Mouse (Mus musculus) bone marrow macrophage, adult 2 months (primary cell): ENCODE measurements around the gene AI182371. TPM values are rescaled to one million over a fixed set of nuclear protein-coding genes. Genes with fewer than 3 reads are reported as not detected.

ENCODE experiments used
- H3K27ac ChIP-seq: 2 replicates; pipeline ENCODE4 v1.5.1; 2012; ENCODE audit warnings: low read depth, low read length; ENCODE audit not compliant: insufficient read depth
- H3K4me1 ChIP-seq: 2 replicates; pipeline ENCODE4 v1.6.1; 2012; ENCODE audit warnings: low read length; ENCODE audit not compliant: control insufficient read depth, insufficient read depth
- H3K4me3 ChIP-seq: 2 replicates; pipeline ENCODE4 v1.5.1; 2012; ENCODE audit warnings: mild to moderate bottlenecking, low read length, moderate library complexity; ENCODE audit not compliant: insufficient read depth
- CTCF ChIP-seq: IDR thresholded peaks from 2 replicates; pipeline ENCODE4 v1.5.1; 2012; ENCODE audit warnings: low read depth, mild to moderate bottlenecking, low read length, moderate library complexity
- POLR2A ChIP-seq: IDR thresholded peaks from 2 replicates; pipeline ENCODE4 v1.6.1; 2012; ENCODE audit warnings: mild to moderate bottlenecking, low read depth, low read length, borderline replicate concordance
- polyA plus RNA-seq: library from polyadenylated mRNA; stranded (reverse); fragments of >200 nt; gene quantifications from 2 replicates; pipeline ENCODE4 v1.2.4, GENCODE M21; 2012; ENCODE audit not compliant: missing spikeins, insufficient read depth, insufficient read length

The AI182371 gene
- polyA plus RNA-seq, 1 experiment = 1.2 TPM

- Histone ChIP-seq H3K27ac (no peak overlapping the region), H3K4me3 (no peak overlapping the region), H3K4me1 (no peaks in the 10 kb centered on the region)
- TF ChIP-seq CTCF = no peak
- TF ChIP-seq POLR2A = no peak
Observed at GRCm38 (mm10) chr2:35074328-35074727, 27.0 kb downstream of the AI182371 start.

GRCm38 (mm10) chr2:35072547-35072946 lies 28.8 kb downstream of the AI182371 start:
- H3K27ac ChIP-seq = no peak overlapping the region
- no peaks in the 10 kb centered on the region for H3K4me1 ChIP-seq
- TF ChIP-seq CTCF (no peak), POLR2A (no peak)
- H3K4me3 ChIP-seq = no peak overlapping the region

GRCm38 (mm10) chr2:35070275-35070674 lies 31.1 kb downstream of the AI182371 start:
- Histone ChIP-seq H3K27ac (no peak overlapping the region), H3K4me1 (no peaks in the 10 kb centered on the region), H3K4me3 (no peak overlapping the region)
- TF ChIP-seq POLR2A = no peak
- no peak for TF ChIP-seq CTCF

GRCm38 (mm10) chr2:35069124-35069523 lies 32.2 kb downstream of the AI182371 start:
- no peak overlapping the region for H3K4me3 ChIP-seq
- TF ChIP-seq POLR2A (no peak), CTCF (no peak)
- H3K27ac ChIP-seq = no peak overlapping the region
- H3K4me1 ChIP-seq = no peaks in the 10 kb centered on the region

- TF ChIP-seq POLR2A = no peak
- no peak for TF ChIP-seq CTCF
- H3K4me1 ChIP-seq = no peaks in the 10 kb centered on the region
- no peak overlapping the region for H3K4me3 ChIP-seq
- H3K27ac ChIP-seq = no peak overlapping the region
Observed at GRCm38 (mm10) chr2:35067117-35067516, 34.2 kb downstream of the AI182371 start.

- no peak for TF ChIP-seq CTCF
- no peak for TF ChIP-seq POLR2A
- Histone ChIP-seq H3K4me3 (no peak overlapping the region), H3K4me1 (no peaks in the 10 kb centered on the region), H3K27ac (no peak overlapping the region)
Observed at GRCm38 (mm10) chr2:35066525-35067082, 34.7 kb downstream of the AI182371 start.

GRCm38 (mm10) chr2:35063333-35064030 lies 37.9 kb downstream of the AI182371 start:
- Histone ChIP-seq H3K27ac (no peak overlapping the region), H3K4me3 (no peak overlapping the region), H3K4me1 (no peaks in the 10 kb centered on the region)
- TF ChIP-seq POLR2A = no peak
- no peak for TF ChIP-seq CTCF

- no peak for TF ChIP-seq POLR2A
- Histone ChIP-seq H3K4me3 (no peak within 1 kb of the TSS), H3K27ac (no peak within 1 kb of the TSS), H3K4me1 (no peaks in the 10 kb centered on the region)
Observed at GRCm38 (mm10) chr2:35061338-35061737, 40.0 kb downstream of the AI182371 start, which contains the start of gene Hc. Hc (minus strand) TSS chr2:35061438.

- no peak for TF ChIP-seq POLR2A
- TF ChIP-seq CTCF = no peak
- no peak overlapping the region for H3K27ac ChIP-seq
- H3K4me3 ChIP-seq = no peak overlapping the region
- H3K4me1 ChIP-seq = no peaks in the 10 kb centered on the region
Observed at GRCm38 (mm10) chr2:35060897-35061296, 40.4 kb downstream of the AI182371 start.

GRCm38 (mm10) chr2:35060256-35060655 lies 41.1 kb downstream of the AI182371 start:
- TF ChIP-seq POLR2A (no peak), CTCF (no peak)
- Histone ChIP-seq H3K4me1 (no peaks in the 10 kb centered on the region), H3K27ac (no peak overlapping the region), H3K4me3 (no peak overlapping the region)
